Mouse (Mus musculus): ENCODE results near the gene Rasl2-9.

Rasl2-9 gene

GRCm38 (mm10) chr7:5080815-5081214 lies 44.9 kb downstream of the Rasl2-9 start:
- 4% methylated on average over 6 of the region's 6 CpGs for WGBS

GRCm38 (mm10) chr7:5080010-5080751 lies 45.6 kb downstream of the Rasl2-9 start, which contains the start of gene Epn1:
Gene Epn1, plus strand, starts transcription at chr7:5080235.
- WGBS: under 1% methylated on average over 80 of the region's 81 CpGs

GRCm38 (mm10) chr7:5079365-5080009 lies 46.3 kb downstream of the Rasl2-9 start:
- 46% methylated on average over 10 of the region's 13 CpGs for WGBS

DNA sequence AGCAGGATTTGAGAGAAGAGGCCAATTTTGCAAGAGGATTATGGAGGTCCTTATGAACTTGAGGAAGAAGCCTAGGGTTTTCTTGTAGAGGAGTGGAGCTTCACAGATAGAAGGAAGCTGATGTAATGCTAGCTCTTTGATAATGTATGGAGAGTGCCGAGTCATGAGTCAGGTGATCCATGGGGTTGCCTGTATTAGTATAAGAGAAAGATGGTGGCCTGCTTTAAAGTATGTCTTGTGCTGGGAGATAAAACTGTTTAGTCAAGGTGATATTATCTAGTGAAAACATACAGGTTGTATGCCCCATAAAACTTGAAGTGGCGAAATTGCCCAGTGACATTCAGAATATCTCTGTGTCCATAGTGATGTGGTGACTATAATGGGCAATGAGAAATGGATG lies 48.8 kb downstream of the Rasl2-9 start:
- WGBS: 85% methylated on average over 2 of the region's 2 CpGs

- 83% methylated on average over 5 of the region's 5 CpGs for WGBS
These were observed 50.8 kb downstream of the Rasl2-9 start for GRCm38 (mm10) chr7:5074984-5075383.
